In the genomic region with DNA sequence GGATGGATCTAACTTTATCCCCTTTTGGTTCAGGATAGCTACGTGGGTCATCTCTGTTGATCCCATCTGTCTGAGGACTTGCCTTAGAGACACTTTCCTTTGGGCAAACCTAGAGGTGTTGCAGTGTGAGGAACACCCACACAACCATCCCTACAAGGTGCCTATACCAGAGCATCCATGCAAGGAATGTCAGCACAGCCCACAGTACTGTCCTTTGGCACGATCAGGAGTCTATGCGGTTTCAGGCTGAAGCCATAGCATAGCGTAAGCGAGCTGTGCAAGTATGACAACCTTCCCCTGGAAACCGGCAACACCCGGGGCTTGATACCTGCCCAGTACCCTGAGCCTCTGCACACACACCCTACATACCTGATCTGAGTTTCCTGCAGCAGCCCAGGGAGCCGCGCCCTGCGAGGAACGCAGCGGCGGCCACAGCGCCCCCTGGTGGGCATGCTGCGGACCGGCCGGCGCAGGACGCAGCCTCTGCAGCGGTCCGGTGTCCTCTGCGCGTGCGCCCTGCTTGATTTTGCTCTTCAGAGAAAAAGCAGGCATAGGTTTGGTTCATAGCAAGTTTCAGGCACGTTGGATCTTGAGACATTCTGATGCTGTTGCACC, we compare ENCODE assay signal across 8 mouse cellular contexts.
A peak's percentile ranks its signal among the peaks of the same experiment; 100 is the strongest.
DNase-seq lines count a peak whose midpoint lies in the region; ATAC-seq lines count a peak whose summit lies in the region.

No protein-coding gene starts in this region.

- H3K36me3 ChIP-seq in megakaryocyte, embryonic 14.5 days (replicated peaks; ENCODE audit: low read length): no peaks in the 10 kb centered on the region

- peak; percentile 54 for DNase-seq in adrenal gland, adult 8-10 months
- peak; percentile 89 for DNase-seq in embryo, embryonic 11 days
- peak; percentile 72 for DNase-seq in gastrocnemius, postnatal 25 days
- peak; percentile 35 to 81 for DNase-seq in left cerebral cortex, adult 9 months (ENCODE audit: low spot score in 2 of 2)
- peak; percentile 86 for DNase-seq in right cerebral cortex, postnatal 14 days
- peak; percentile 85 for DNase-seq in urinary bladder, postnatal 14 days (ENCODE audit: low spot score)

- ATAC-seq in inflammation-experienced regulatory T-cells, adult 6 months: peak; percentile 96

- peaks cover 23% of the 10 kb centered on the region for H3K4me1 ChIP-seq in megakaryocyte, embryonic 14.5 days

- peak overlapping the region; percentile 89 for H3K4me3 ChIP-seq in megakaryocyte, embryonic 14.5 days (replicated peaks)

- peaks cover 41% of the 10 kb centered on the region for H3K27me3 ChIP-seq in megakaryocyte, embryonic 14.5 days (replicated peaks)

- H3K9me3 ChIP-seq in megakaryocyte, embryonic 14.5 days: peaks cover 17% of the 10 kb centered on the region

Comparison
In these comparisons a context has a peak if more than half of its experiments do, and no peak if none do; other contexts are left out.
1. Peak in every context shown above with its lines: DNase-seq, ATAC-seq and H3K4me3 ChIP-seq.